Mouse (Mus musculus) MEL (cell line): ENCODE measurements around the gene Hivep2. TPM values are rescaled to one million over a fixed set of nuclear protein-coding genes. Genes with fewer than 3 reads are reported as not detected.

Source experiments
- DNase-seq: peaks from one replicate; pipeline ENCODE4 v3.0.0; 2011; ENCODE audit warnings: low read depth, low spot score
- H3K27ac ChIP-seq: 2 replicates; pipeline ENCODE4 v1.5.1; 2012; ENCODE audit warnings: low read depth, mild to moderate bottlenecking, control low read depth, low read length, moderate library complexity; ENCODE audit not compliant: control insufficient read depth
- H3K27me3 ChIP-seq, 2 experiments: fragments of 150-350 bp in 1 of 2; sonication (generic) in 1 of 2; 2 replicates each; pipeline ENCODE4 v1.6.1; 2012; ENCODE audit warnings: low read length in 2 of 2, mild to moderate bottlenecking in 2 of 2, improper control_type of control experiment in 1 of 2, moderate library complexity in 1 of 2; ENCODE audit not compliant: insufficient read depth in 2 of 2, control insufficient read depth in 1 of 2
- H3K36me3 ChIP-seq, 2 experiments: 2 replicates each; pipeline ENCODE4 v1.6.1; 2012 to 2014; ENCODE audit warnings: low read length in 2 of 2, improper control_type of control experiment in 1 of 2, inconsistent platforms in 1 of 2, mild to moderate bottlenecking in 1 of 2; ENCODE audit not compliant: insufficient read depth in 2 of 2, control insufficient read depth in 1 of 2
- H3K4me1 ChIP-seq, 2 experiments: fragments of 150-350 bp in 1 of 2; sonication (generic) in 1 of 2; 2 replicates each; pipeline ENCODE4 v1.6.1; 2012; ENCODE audit warnings: low read length in 2 of 2, improper control_type of control experiment in 1 of 2, mild to moderate bottlenecking in 1 of 2; ENCODE audit not compliant: insufficient read depth in 2 of 2, control insufficient read depth in 1 of 2
- H3K4me3 ChIP-seq, 2 experiments: fragments of 150-350 bp in 1 of 2; sonication (generic) in 1 of 2; 2 replicates each; pipeline ENCODE4 v1.5.1; 2012; ENCODE audit warnings: low read depth in 2 of 2, low read length in 2 of 2, mild to moderate bottlenecking in 2 of 2, moderate library complexity in 2 of 2, control low read depth in 1 of 2, improper control_type of control experiment in 1 of 2; ENCODE audit not compliant: control insufficient read depth in 1 of 2, insufficient read depth in 1 of 2
- H3K79me2 ChIP-seq: 2 replicates; pipeline ENCODE4 v1.6.1; 2012; ENCODE audit warnings: mild to moderate bottlenecking, low read length, moderate library complexity; ENCODE audit not compliant: control insufficient read depth, poor library complexity, insufficient read depth
- H3K9ac ChIP-seq: 2 replicates; pipeline ENCODE4 v1.6.1; 2012; ENCODE audit warnings: low read depth, mild to moderate bottlenecking, control low read depth, low read length, moderate library complexity; ENCODE audit not compliant: control insufficient read depth, poor library complexity, severe bottlenecking
- H3K9me3 ChIP-seq: fragments of 150-350 bp; sonication (generic); replicated peaks from 2 replicates; pipeline ENCODE4 v1.6.1; 2012; ENCODE audit warnings: mild to moderate bottlenecking, low read length, improper control_type of control experiment, moderate library complexity; ENCODE audit not compliant: insufficient read depth
- BHLHE40 ChIP-seq: IDR thresholded peaks from 2 replicates; pipeline ENCODE4 v1.6.1; 2012; ENCODE audit warnings: low read depth, mild to moderate bottlenecking, inconsistent platforms, low read length, improper control_type of control experiment, borderline replicate concordance
- CTCF ChIP-seq, 3 experiments: IDR thresholded peaks in 2 of 3; conservative IDR thresholded peaks in 1 of 3; 2 replicates each; pipeline ENCODE4 v1.5.1; 2011 to 2012; ENCODE audit warnings: low read length in 3 of 3, low read depth in 2 of 3, mild to moderate bottlenecking in 2 of 3, improper control_type of control experiment in 1 of 3, inconsistent platforms in 1 of 3, mixed read lengths in 1 of 3, moderate library complexity in 1 of 3; ENCODE audit not compliant: control insufficient read depth in 1 of 3, insufficient read depth in 1 of 3, poor library complexity in 1 of 3, severe bottlenecking in 1 of 3
- E2F4 ChIP-seq: IDR thresholded peaks from 2 replicates; pipeline ENCODE4 v1.6.1; 2011; ENCODE audit warnings: low read depth, low read length, improper control_type of control experiment, borderline replicate concordance
- ELF1 ChIP-seq: IDR thresholded peaks from 2 replicates; pipeline ENCODE4 v1.6.1; 2014; ENCODE audit warnings: low read depth, mild to moderate bottlenecking, inconsistent platforms, low read length, improper control_type of control experiment, moderate library complexity
- EP300 ChIP-seq, 2 experiments: IDR thresholded peaks; 2 replicates each; pipeline ENCODE4 v1.6.1; 2011; ENCODE audit warnings: improper control_type of control experiment in 2 of 2, low read length in 2 of 2, low read depth in 1 of 2, mild to moderate bottlenecking in 1 of 2
- HCFC1 ChIP-seq: IDR thresholded peaks from 2 replicates; pipeline ENCODE4 v1.6.1; 2012; ENCODE audit warnings: low read depth, mild to moderate bottlenecking, inconsistent platforms, low read length, improper control_type of control experiment, moderate library complexity
- JUND ChIP-seq: IDR thresholded peaks from 2 replicates; pipeline ENCODE4 v1.6.1; 2011; ENCODE audit warnings: low read depth, mild to moderate bottlenecking, improper control_type of control experiment, low read length
- KAT2A ChIP-seq: conservative IDR thresholded peaks from 2 replicates; pipeline ENCODE4 v1.6.1; 2012; ENCODE audit warnings: low read depth, low read length, improper control_type of control experiment, inconsistent platforms
- MAX ChIP-seq: IDR thresholded peaks from 2 replicates; pipeline ENCODE4 v1.6.1; 2011; ENCODE audit warnings: low read length, improper control_type of control experiment
- MAZ ChIP-seq: IDR thresholded peaks from 2 replicates; pipeline ENCODE4 v1.6.1; 2012; ENCODE audit warnings: low read depth, mild to moderate bottlenecking, inconsistent platforms, low read length, improper control_type of control experiment
- MEF2A ChIP-seq: IDR thresholded peaks from 2 replicates; pipeline ENCODE4 v1.6.1; 2014; ENCODE audit warnings: low read depth, mild to moderate bottlenecking, inconsistent platforms, low read length, improper control_type of control experiment; ENCODE audit not compliant: poor library complexity, insufficient replicate concordance, severe bottlenecking; ENCODE audit errors: extremely low read depth
- MXI1 ChIP-seq: IDR thresholded peaks from 2 replicates; pipeline ENCODE4 v1.6.1; 2011; ENCODE audit warnings: mild to moderate bottlenecking, low read depth, low read length, improper control_type of control experiment
- MYB ChIP-seq: IDR thresholded peaks from 2 replicates; pipeline ENCODE4 v1.6.1; 2011; ENCODE audit warnings: mild to moderate bottlenecking, low read depth, low read length, improper control_type of control experiment
- NELFE ChIP-seq: IDR thresholded peaks from 2 replicates; pipeline ENCODE4 v1.6.1; 2011; ENCODE audit warnings: low read depth, low read length, improper control_type of control experiment
- NRF1 ChIP-seq: IDR thresholded peaks from 2 replicates; pipeline ENCODE4 v1.6.1; 2014; ENCODE audit warnings: low read depth, mild to moderate bottlenecking, inconsistent platforms, low read length, improper control_type of control experiment, moderate library complexity; ENCODE audit not compliant: poor library complexity, insufficient read depth, severe bottlenecking
- POLR2A ChIP-seq, 2 experiments: IDR thresholded peaks; 2 replicates each; pipeline ENCODE4 v1.6.1; 2011 to 2012; ENCODE audit warnings: low read length in 2 of 2, mild to moderate bottlenecking in 2 of 2, control low read depth in 1 of 2, improper control_type of control experiment in 1 of 2, low read depth in 1 of 2, moderate library complexity in 1 of 2; ENCODE audit not compliant: control insufficient read depth in 1 of 2, insufficient read depth in 1 of 2, poor library complexity in 1 of 2
- RAD21 ChIP-seq: IDR thresholded peaks from 2 replicates; pipeline ENCODE4 v1.6.1; 2011; ENCODE audit warnings: mild to moderate bottlenecking, low read depth, low read length, improper control_type of control experiment
- SIN3A ChIP-seq: IDR thresholded peaks from 2 replicates; pipeline ENCODE4 v1.6.1; 2012; ENCODE audit warnings: low read length, improper control_type of control experiment, inconsistent platforms
- TAL1 ChIP-seq: IDR thresholded peaks from 2 replicates; pipeline ENCODE4 v1.6.1; 2012; ENCODE audit warnings: mild to moderate bottlenecking, inconsistent platforms, low read length, moderate library complexity, mixed read lengths
- TCF12 ChIP-seq: IDR thresholded peaks from 2 replicates; pipeline ENCODE4 v1.6.1; 2014; ENCODE audit warnings: low read depth, mild to moderate bottlenecking, inconsistent platforms, low read length, improper control_type of control experiment, moderate library complexity
- USF1 ChIP-seq: IDR thresholded peaks from 2 replicates; pipeline ENCODE4 v1.6.1; 2014; ENCODE audit warnings: low read depth, mild to moderate bottlenecking, inconsistent platforms, low read length, improper control_type of control experiment, moderate library complexity
- ZC3H11A ChIP-seq: IDR thresholded peaks from 2 replicates; pipeline ENCODE4 v1.6.1; 2012; ENCODE audit warnings: low read depth, mild to moderate bottlenecking, inconsistent platforms, low read length, improper control_type of control experiment
- ZKSCAN1 ChIP-seq: IDR thresholded peaks from 2 replicates; pipeline ENCODE4 v1.6.1; 2012; ENCODE audit warnings: low read depth, mild to moderate bottlenecking, inconsistent platforms, low read length, improper control_type of control experiment, moderate library complexity
- ZMIZ1 ChIP-seq: IDR thresholded peaks from 2 replicates; pipeline ENCODE4 v1.6.1; 2012; ENCODE audit warnings: low read depth, mild to moderate bottlenecking, inconsistent platforms, low read length, improper control_type of control experiment, moderate library complexity
- polyA plus RNA-seq, 2 experiments: library from polyadenylated mRNA; stranded (reverse) in 1 of 2; unstranded in 1 of 2; fragments of >175 nt in 1 of 2; fragments of >200 nt in 1 of 2; gene quantifications; 2 replicates each; pipeline versions ENCODE4 v1.2.1 to v1.2.4; 2012; ENCODE audit warnings: low replicate concordance in 2 of 2, low read depth in 1 of 2; ENCODE audit not compliant: insufficient read length in 2 of 2, insufficient read depth in 1 of 2, missing spikeins in 1 of 2
- total RNA-seq: library from RNA; depleted of rRNA; stranded (reverse); fragments of 300-350 nt; gene quantifications from 2 replicates; pipeline ENCODE4 v1.2.3, GENCODE M21; 2012

Hivep2 gene
- total and polyA plus RNA-seq, 3 experiments = not detected

DNA sequence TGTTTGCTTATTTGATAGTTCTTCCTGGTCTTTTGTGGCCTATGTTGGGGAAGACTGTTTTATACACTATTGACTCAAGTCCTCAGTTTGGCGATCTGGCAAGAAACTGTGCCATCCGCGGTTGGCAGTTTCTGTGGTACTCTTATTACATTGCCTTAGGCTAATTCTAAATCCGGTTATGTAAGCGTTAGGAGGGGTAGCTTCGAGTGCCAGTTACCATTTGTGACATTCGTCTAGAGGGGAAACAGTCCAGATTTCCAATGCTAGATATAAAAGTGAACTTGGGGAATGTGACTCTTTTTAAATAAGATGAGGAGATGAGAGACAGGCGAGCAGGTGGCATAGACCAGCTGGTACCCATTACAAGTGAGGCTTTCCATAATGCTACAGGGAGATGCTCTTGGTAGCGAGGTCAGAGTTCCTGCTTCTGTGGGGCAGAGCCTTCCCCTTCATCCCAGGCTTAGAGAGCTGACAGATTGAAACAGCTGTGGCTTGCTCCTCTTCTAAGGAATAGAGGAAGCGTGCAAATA lies 83.1 kb downstream of the Hivep2 start:
- Histone ChIP-seq H3K79me2 (no peaks in the 10 kb centered on the region), H3K4me1 (no peaks in the 10 kb centered on the region), H3K9me3 (no peaks in the 10 kb centered on the region), H3K27ac (no peak overlapping the region), H3K4me3 (no peak overlapping the region), H3K36me3 (no peaks in the 10 kb centered on the region), H3K9ac (no peak overlapping the region), H3K27me3 (no peaks in the 10 kb centered on the region)
- DNase-seq = no peak
- TF ChIP-seq BHLHE40 (no peak), RAD21 (no peak), MAZ (no peak), MAX (no peak), ZMIZ1 (no peak), USF1 (no peak), CTCF (IDR thresholded peaks at IDR 0.05 in 2 of 3, conservative IDR thresholded peaks at IDR 0.05 in 1 of 3; ENCODE audit: control insufficient read depth in 1 of 3, insufficient read depth in 1 of 3, low read depth in 2 of 3, low read length in 3 of 3, poor library complexity in 1 of 3, severe bottlenecking in 1 of 3) (no peak), EP300 (IDR thresholded peaks at IDR 0.05; ENCODE audit: low read depth in 1 of 2, low read length in 2 of 2) (no peak), ZC3H11A (no peak)

DNA sequence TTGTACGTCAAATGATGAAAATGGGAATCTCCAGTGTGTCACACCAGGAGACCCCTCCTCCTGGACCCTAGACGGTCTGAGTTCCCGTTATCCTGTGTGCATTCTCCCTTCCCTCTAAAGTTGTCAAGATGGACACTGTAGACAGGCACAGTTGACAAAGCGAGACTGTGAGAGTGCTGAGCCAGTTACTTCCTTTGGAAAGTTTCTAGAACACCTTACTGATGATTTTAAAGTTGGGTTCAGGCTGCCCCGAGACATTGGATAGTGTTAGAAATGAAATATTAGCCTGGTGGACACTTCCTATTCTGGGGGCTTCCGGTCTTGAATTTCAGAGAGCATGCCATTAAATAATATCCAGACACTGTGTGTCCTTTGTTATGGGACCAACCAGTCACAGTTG lies 83.8 kb downstream of the Hivep2 start:
- no peaks in the 10 kb centered on the region for H3K27me3 ChIP-seq
- no peak overlapping the region for H3K27ac ChIP-seq
- TF ChIP-seq MYB (no peak), CTCF (IDR thresholded peaks at IDR 0.05 in 2 of 3, conservative IDR thresholded peaks at IDR 0.05 in 1 of 3; ENCODE audit: control insufficient read depth in 1 of 3, insufficient read depth in 1 of 3, low read depth in 2 of 3, low read length in 3 of 3, poor library complexity in 1 of 3, severe bottlenecking in 1 of 3) (no peak), MXI1 (no peak), TAL1 (no peak), NRF1 (no peak), ZC3H11A (no peak), ELF1 (no peak)
- H3K79me2 ChIP-seq = no peaks in the 10 kb centered on the region
- DNase-seq = no peak
- no peak overlapping the region for H3K9ac ChIP-seq
- no peaks in the 10 kb centered on the region for H3K36me3 ChIP-seq
- no peaks in the 10 kb centered on the region for H3K9me3 ChIP-seq
- H3K4me1 ChIP-seq = no peaks in the 10 kb centered on the region
- H3K4me3 ChIP-seq = no peak overlapping the region

DNA sequence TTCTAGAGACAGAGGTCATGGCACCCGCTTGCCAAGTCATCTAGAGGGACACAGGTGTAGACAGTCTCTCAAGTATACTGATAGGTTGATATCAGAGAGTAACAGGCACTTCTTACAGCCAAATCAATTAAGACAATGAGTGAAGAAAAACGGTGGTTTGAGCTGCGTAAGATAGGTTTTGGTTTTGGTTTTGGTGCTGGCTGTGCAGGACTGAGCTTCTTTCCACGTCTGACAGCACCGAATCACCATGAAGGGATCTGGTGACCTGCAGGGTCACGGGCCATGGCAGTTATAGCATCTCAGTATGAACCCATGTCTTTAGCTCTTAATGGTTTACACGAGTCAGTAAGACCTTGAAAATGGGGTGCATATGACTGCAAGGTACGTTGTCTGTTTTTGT lies 84.7 kb downstream of the Hivep2 start:
- Histone ChIP-seq H3K36me3 (no peaks in the 10 kb centered on the region), H3K9me3 (no peaks in the 10 kb centered on the region), H3K9ac (no peak overlapping the region), H3K27me3 (no peaks in the 10 kb centered on the region), H3K79me2 (no peaks in the 10 kb centered on the region), H3K4me1 (no peaks in the 10 kb centered on the region), H3K4me3 (no peak overlapping the region), H3K27ac (no peak overlapping the region)
- no peak for DNase-seq
- TF ChIP-seq MYB (no peak), MAX (no peak), USF1 (no peak), TCF12 (no peak), MEF2A (no peak), ZKSCAN1 (no peak), E2F4 (no peak), ZC3H11A (no peak), NELFE (no peak), SIN3A (no peak), KAT2A (no peak), JUND (no peak), RAD21 (no peak), ZMIZ1 (no peak), CTCF (IDR thresholded peaks at IDR 0.05 in 2 of 3, conservative IDR thresholded peaks at IDR 0.05 in 1 of 3; ENCODE audit: control insufficient read depth in 1 of 3, insufficient read depth in 1 of 3, low read depth in 2 of 3, low read length in 3 of 3, poor library complexity in 1 of 3, severe bottlenecking in 1 of 3) (no peak), POLR2A (IDR thresholded peaks at IDR 0.05; ENCODE audit: control insufficient read depth in 1 of 2, insufficient read depth in 1 of 2, low read depth in 1 of 2, low read length in 2 of 2, poor library complexity in 1 of 2) (no peak), HCFC1 (no peak)
